Mouse (Mus musculus) lung, embryonic 15.5 days (tissue): Measurements from ENCODE around the gene Tns1. TPM values are rescaled to one million over a fixed set of nuclear protein-coding genes. Genes with fewer than 3 reads are reported as not detected.

Experiments
- ATAC-seq: fragments of 200-750 bp; cut with Nextera tagmentation; 2 replicates; pipeline ENCODE4 v1.8.0; 2017; ENCODE audit warnings: moderate number of reproducible peaks, borderline replicate concordance; ENCODE audit not compliant: low FRiP score, low TSS enrichment; ENCODE audit errors: extremely low read depth
- H3K27ac ChIP-seq: fragments of 300-500 bp; sonication (generic); 2 replicates; pipeline ENCODE4 v1.5.1; 2015; ENCODE audit warnings: moderate library complexity, mild to moderate bottlenecking, inconsistent platforms
- H3K27me3 ChIP-seq: fragments of 300-500 bp; sonication (generic); 2 replicates; pipeline ENCODE4 v1.6.1; 2015; ENCODE audit warnings: inconsistent platforms
- H3K36me3 ChIP-seq: fragments of 300-500 bp; sonication (generic); 2 replicates; pipeline ENCODE4 v1.6.1; 2015; ENCODE audit warnings: inconsistent platforms
- H3K4me1 ChIP-seq: fragments of 300-500 bp; sonication (generic); 2 replicates; pipeline ENCODE4 v1.6.1; 2015; ENCODE audit warnings: inconsistent platforms
- H3K4me2 ChIP-seq: fragments of 300-500 bp; sonication (generic); 2 replicates; pipeline ENCODE4 v1.6.1; 2015; ENCODE audit warnings: inconsistent platforms, mild to moderate bottlenecking, moderate library complexity
- H3K4me3 ChIP-seq: fragments of 300-500 bp; sonication (generic); 2 replicates; pipeline ENCODE4 v1.5.1; 2015; ENCODE audit warnings: mild to moderate bottlenecking, inconsistent platforms
- H3K9ac ChIP-seq: fragments of 300-500 bp; sonication (generic); 2 replicates; pipeline ENCODE4 v1.6.1; 2015; ENCODE audit warnings: inconsistent platforms
- H3K9me3 ChIP-seq: fragments of 300-500 bp; sonication (generic); 2 replicates; pipeline ENCODE4 v1.6.1; 2016; ENCODE audit warnings: inconsistent platforms
- WGBS: fragments of 180-500 bp; shearing (Covaris S2); methylation state at CpG from one replicate; pipeline ENCODE4 v1.1.7; 2015; 5-methylcytosine and 5-hydroxymethylcytosine counted together
- polyA plus RNA-seq: library from polyadenylated mRNA; unstranded; fragments of >200 nt; fragmentation: Nextera tagmentation; extraction: Ambion mirVana; gene quantifications from 2 replicates; pipeline ENCODE4 v1.2.1, GENCODE M21; 2015

The Tns1 gene
- polyA plus RNA-seq, 1 experiment from 2014 or later, result 130 TPM

GRCm38 (mm10) chr1:74028881-74029266, 95.4 kb downstream of the Tns1 start:
- Histone ChIP-seq H3K9me3 (no peaks in the 10 kb centered on the region), H3K9ac (no peak overlapping the region), H3K27ac (peak overlapping the region; percentile 95), H3K4me1 (peaks cover 100% of the 10 kb centered on the region), H3K4me2 (no peak overlapping the region), H3K27me3 (no peaks in the 10 kb centered on the region), H3K36me3 (no peaks in the 10 kb centered on the region), H3K4me3 (no peak overlapping the region)
- WGBS, result 46% methylated on average over 5 of the region's 5 CpGs
- ATAC-seq, result no peak

GRCm38 (mm10) chr1:74028118-74028880, 96.0 kb downstream of the Tns1 start:
- peak overlapping the region; percentile 24 for H3K4me2 ChIP-seq

GRCm38 (mm10) chr1:74027559-74028091, 96.6 kb downstream of the Tns1 start:
- WGBS, result 10% methylated on average over 11 of the region's 11 CpGs
- H3K36me3 ChIP-seq, result no peaks in the 10 kb centered on the region
- no peaks in the 10 kb centered on the region for H3K27me3 ChIP-seq
- ATAC-seq, result peak; percentile 27; the same call in 1 of the 2 replicates
- no peak overlapping the region for H3K4me3 ChIP-seq
- peak overlapping the region; percentile 95 for H3K27ac ChIP-seq
- H3K9me3 ChIP-seq, result no peaks in the 10 kb centered on the region
- H3K4me2 ChIP-seq, result peak overlapping the region; percentile 24
- H3K4me1 ChIP-seq, result peaks cover 100% of the 10 kb centered on the region
- H3K9ac ChIP-seq, result 0 out of 2 replicates have a peak overlapping the region, but pooled peaks have one; percentile 17

More at GRCm38 (mm10) chr1:74028118-74028880, 96.0 kb downstream of the Tns1 start:
- H3K27me3 ChIP-seq, result no peaks in the 10 kb centered on the region
- 55% methylated on average over 13 of the region's 13 CpGs for WGBS
- no peak overlapping the region for H3K9ac ChIP-seq
- H3K27ac ChIP-seq, result peak overlapping the region; percentile 95
- H3K4me3 ChIP-seq, result no peak overlapping the region
- no peaks in the 10 kb centered on the region for H3K9me3 ChIP-seq
- ATAC-seq, result no peak
- H3K36me3 ChIP-seq, result no peaks in the 10 kb centered on the region
- peaks cover 100% of the 10 kb centered on the region for H3K4me1 ChIP-seq

- peaks cover 98% of the 10 kb centered on the region for H3K4me1 ChIP-seq
- H3K36me3 ChIP-seq, result no peaks in the 10 kb centered on the region
- H3K27me3 ChIP-seq, result no peaks in the 10 kb centered on the region
- H3K4me2 ChIP-seq, result no peak overlapping the region
- no peak overlapping the region for H3K9ac ChIP-seq
- peak overlapping the region; percentile 95 for H3K27ac ChIP-seq
- ATAC-seq, result no peak
- no peaks in the 10 kb centered on the region for H3K9me3 ChIP-seq
- WGBS, result 47% methylated on average over 9 of the region's 9 CpGs
- no peak overlapping the region for H3K4me3 ChIP-seq
Measured at GRCm38 (mm10) chr1:74026703-74027195, 97.5 kb downstream of the Tns1 start.

GRCm38 (mm10) chr1:74025651-74026226, 98.5 kb downstream of the Tns1 start:
- peak; percentile 21; the same call in 1 of the 2 replicates for ATAC-seq
- H3K4me2 ChIP-seq, result peak overlapping the region; percentile 25; the same call in 1 of the 2 replicates
- no peaks in the 10 kb centered on the region for H3K36me3 ChIP-seq
- H3K27ac ChIP-seq, result peak overlapping the region; percentile 95
- peaks cover 93% of the 10 kb centered on the region for H3K4me1 ChIP-seq
- no peak overlapping the region for H3K4me3 ChIP-seq
- no peaks in the 10 kb centered on the region for H3K27me3 ChIP-seq
- H3K9me3 ChIP-seq, result no peaks in the 10 kb centered on the region
- no peak overlapping the region for H3K9ac ChIP-seq
- WGBS, result 20% methylated on average over 4 of the region's 4 CpGs

GRCm38 (mm10) chr1:74025227-74025626, 99.0 kb downstream of the Tns1 start:
- 16% methylated on average over 6 of the region's 6 CpGs for whole genome bisulfite sequencing
- peak overlapping the region; percentile 95 for H3K27ac ChIP-seq
- no peaks in the 10 kb centered on the region for H3K27me3 ChIP-seq
- H3K4me1 ChIP-seq, result peaks cover 90% of the 10 kb centered on the region
- H3K4me2 ChIP-seq, result peak overlapping the region; percentile 25
- H3K36me3 ChIP-seq, result no peaks in the 10 kb centered on the region
- no peak overlapping the region for H3K9ac ChIP-seq
- peak; percentile 9; the same call in 1 of the 2 replicates for ATAC-seq
- H3K4me3 ChIP-seq, result no peak overlapping the region
- H3K9me3 ChIP-seq, result no peaks in the 10 kb centered on the region

- H3K4me2 ChIP-seq, result peak overlapping the region; percentile 25
- H3K4me1 ChIP-seq, result peaks cover 86% of the 10 kb centered on the region
- no peaks in the 10 kb centered on the region for H3K9me3 ChIP-seq
- H3K36me3 ChIP-seq, result no peaks in the 10 kb centered on the region
- no peak overlapping the region for H3K4me3 ChIP-seq
- no peak overlapping the region for H3K9ac ChIP-seq
- H3K27me3 ChIP-seq, result no peaks in the 10 kb centered on the region
- WGBS, result 36% methylated on average over 10 of the region's 10 CpGs
- peak overlapping the region; percentile 95 for H3K27ac ChIP-seq
- ATAC-seq, result peak; percentile 29; the same call in 1 of the 2 replicates
Measured at GRCm38 (mm10) chr1:74024452-74025190, 99.6 kb downstream of the Tns1 start.

GRCm38 (mm10) chr1:74022998-74023397, 101.3 kb downstream of the Tns1 start:
- H3K4me3 ChIP-seq, result no peak overlapping the region
- H3K4me1 ChIP-seq, result peaks cover 77% of the 10 kb centered on the region
- ATAC-seq, result no peak
- H3K27ac ChIP-seq, result no peak overlapping the region
- no peak overlapping the region for H3K9ac ChIP-seq
- H3K9me3 ChIP-seq, result no peaks in the 10 kb centered on the region
- no peaks in the 10 kb centered on the region for H3K36me3 ChIP-seq
- no peak overlapping the region for H3K4me2 ChIP-seq
- 78% methylated on average over 3 of the region's 3 CpGs for WGBS
- H3K27me3 ChIP-seq, result no peaks in the 10 kb centered on the region

GRCm38 (mm10) chr1:74022536-74022935, 101.7 kb downstream of the Tns1 start:
- H3K36me3 ChIP-seq, result no peaks in the 10 kb centered on the region
- H3K4me1 ChIP-seq, result peaks cover 77% of the 10 kb centered on the region
- ATAC-seq, result no peak
- H3K27me3 ChIP-seq, result no peaks in the 10 kb centered on the region
- H3K9ac ChIP-seq, result no peak overlapping the region
- H3K4me2 ChIP-seq, result no peak overlapping the region
- no peak overlapping the region for H3K27ac ChIP-seq
- no peaks in the 10 kb centered on the region for H3K9me3 ChIP-seq
- no peak overlapping the region for H3K4me3 ChIP-seq
- 79% methylated on average over 5 of the region's 5 CpGs for WGBS

GRCm38 (mm10) chr1:74020235-74020634, 104.0 kb downstream of the Tns1 start:
- WGBS, result 62% methylated on average over 6 of the region's 6 CpGs
- no peak overlapping the region for H3K4me2 ChIP-seq
- H3K4me3 ChIP-seq, result no peak overlapping the region
- H3K4me1 ChIP-seq, result peaks cover 77% of the 10 kb centered on the region
- no peak overlapping the region for H3K27ac ChIP-seq
- no peak for ATAC-seq
- H3K27me3 ChIP-seq, result no peaks in the 10 kb centered on the region
- H3K36me3 ChIP-seq, result no peaks in the 10 kb centered on the region
- H3K9ac ChIP-seq, result no peak overlapping the region
- no peaks in the 10 kb centered on the region for H3K9me3 ChIP-seq

- H3K9ac ChIP-seq, result no peak overlapping the region
- 63% methylated on average over 9 of the region's 9 CpGs for WGBS
- H3K4me1 ChIP-seq, result peaks cover 76% of the 10 kb centered on the region
- ATAC-seq, result no peak
- H3K4me2 ChIP-seq, result no peak overlapping the region
- 0 out of 2 replicates have a peak, but pooled peaks cover under 1% of the 10 kb centered on the region for H3K36me3 ChIP-seq
- no peaks in the 10 kb centered on the region for H3K9me3 ChIP-seq
- no peak overlapping the region for H3K4me3 ChIP-seq
- no peaks in the 10 kb centered on the region for H3K27me3 ChIP-seq
- H3K27ac ChIP-seq, result peak overlapping the region; percentile 89
Measured at GRCm38 (mm10) chr1:74017399-74018172, 106.7 kb downstream of the Tns1 start.
